Mouse (Mus musculus) intestine, embryonic 15.5 days (tissue): ENCODE measurements around the gene Sirt7. TPM values are rescaled to one million over a fixed set of nuclear protein-coding genes. Genes with fewer than 3 reads are reported as not detected.

ENCODE experiments used
- ATAC-seq: fragments of 200-750 bp; cut with Nextera tagmentation; 2 replicates; pipeline ENCODE4 v1.8.0; 2017; ENCODE audit warnings: moderate TSS enrichment, moderate library complexity
- H3K27ac ChIP-seq: fragments of 300-500 bp; sonication (generic); 2 replicates; pipeline ENCODE4 v1.5.1; 2015; ENCODE audit warnings: mild to moderate bottlenecking, inconsistent platforms
- H3K27me3 ChIP-seq: fragments of 300-500 bp; sonication (generic); replicated peaks from 2 replicates; pipeline ENCODE4 v1.6.1; 2015; ENCODE audit warnings: inconsistent platforms
- H3K36me3 ChIP-seq: fragments of 300-500 bp; sonication (generic); 2 replicates; pipeline ENCODE4 v1.6.1; 2015; ENCODE audit warnings: inconsistent platforms
- H3K4me1 ChIP-seq: fragments of 300-500 bp; sonication (generic); replicated peaks from 2 replicates; pipeline ENCODE4 v1.6.1; 2015; ENCODE audit warnings: inconsistent platforms
- H3K4me2 ChIP-seq: fragments of 300-500 bp; sonication (generic); replicated peaks from 2 replicates; pipeline ENCODE4 v1.6.1; 2015; ENCODE audit warnings: mild to moderate bottlenecking, inconsistent platforms
- H3K4me3 ChIP-seq: fragments of 300-500 bp; sonication (generic); replicated peaks from 2 replicates; pipeline ENCODE4 v1.5.1; 2015; ENCODE audit warnings: inconsistent platforms
- H3K9ac ChIP-seq: fragments of 300-500 bp; sonication (generic); 2 replicates; pipeline ENCODE4 v1.6.1; 2015; ENCODE audit warnings: inconsistent platforms
- H3K9me3 ChIP-seq: fragments of 300-500 bp; sonication (generic); 2 replicates; pipeline ENCODE4 v1.6.1; 2016; ENCODE audit warnings: inconsistent platforms
- WGBS: fragments of 180-500 bp; shearing (Covaris S2); methylation state at CpG from one replicate; pipeline ENCODE4 v1.1.7; 2015; 5-methylcytosine and 5-hydroxymethylcytosine counted together
- polyA plus RNA-seq: library from polyadenylated mRNA; unstranded; fragments of >200 nt; fragmentation: Nextera tagmentation; extraction: Ambion mirVana; gene quantifications from 2 replicates; pipeline ENCODE4 v1.2.1, GENCODE M21; 2015

Gene Sirt7
- polyA plus RNA-seq, 1 experiment from 2014 or later, result 40.1 TPM

DNA sequence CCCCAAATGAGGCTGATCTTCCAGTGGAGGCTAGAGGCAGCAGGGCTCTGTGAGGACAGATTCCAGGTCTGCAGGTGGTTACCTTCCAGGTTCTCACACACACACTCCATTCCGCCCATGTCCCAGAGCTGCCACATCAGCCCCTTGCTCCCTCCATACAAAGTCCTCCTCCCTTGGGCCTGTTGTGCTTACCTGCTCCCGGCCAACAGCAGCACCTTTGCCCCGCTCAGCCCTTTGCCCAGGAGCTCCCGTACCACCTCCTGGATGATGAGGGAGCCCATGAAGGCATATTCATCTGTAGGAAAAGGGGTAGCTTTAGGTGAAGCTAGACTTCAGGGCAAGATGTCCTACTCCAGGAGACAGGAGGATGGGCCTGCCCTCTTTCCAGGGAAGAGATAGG lies 32.3 kb upstream of the Sirt7 start:
- Histone ChIP-seq H3K27ac (no peak overlapping the region), H3K4me2 (no peak overlapping the region), H3K27me3 (peaks cover 61% of the 10 kb centered on the region), H3K4me1 (peaks cover 20% of the 10 kb centered on the region), H3K9me3 (no peaks in the 10 kb centered on the region), H3K9ac (no peak overlapping the region), H3K4me3 (no peak overlapping the region), H3K36me3 (no peaks in the 10 kb centered on the region)
- WGBS, result 82% methylated on average over 4 of the region's 4 CpGs
- ATAC-seq, result no peak

DNA sequence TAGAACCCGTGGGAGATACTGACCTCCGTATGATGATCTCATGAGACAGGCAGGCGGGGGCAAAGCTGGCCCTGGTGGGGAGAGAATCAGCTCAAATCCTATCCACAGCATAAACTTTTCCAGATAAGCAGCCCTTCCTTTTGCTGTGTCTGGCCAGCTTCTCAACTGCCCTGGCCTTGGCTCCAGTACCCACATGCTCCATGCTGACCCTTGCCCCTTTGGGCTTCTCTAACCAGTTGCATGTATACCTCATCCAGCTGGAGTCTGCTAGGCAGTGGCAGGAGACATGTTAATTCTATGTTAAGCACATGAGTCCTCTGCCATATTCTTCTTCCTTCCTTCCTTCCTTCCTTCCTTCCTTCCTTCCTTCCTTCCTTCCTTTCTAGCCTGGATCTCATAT lies 29.7 kb upstream of the Sirt7 start:
- peaks cover 36% of the 10 kb centered on the region for H3K27me3 ChIP-seq
- no peak overlapping the region for H3K27ac ChIP-seq
- H3K4me1 ChIP-seq, result peaks cover 3% of the 10 kb centered on the region; the same call in 1 of the 2 replicates
- no peak overlapping the region for H3K4me2 ChIP-seq
- no peak overlapping the region for H3K9ac ChIP-seq
- H3K9me3 ChIP-seq, result no peaks in the 10 kb centered on the region
- H3K4me3 ChIP-seq, result no peak overlapping the region
- ATAC-seq, result no peak
- no peaks in the 10 kb centered on the region for H3K36me3 ChIP-seq
- WGBS, result 71% methylated on average over 3 of the region's 3 CpGs

DNA sequence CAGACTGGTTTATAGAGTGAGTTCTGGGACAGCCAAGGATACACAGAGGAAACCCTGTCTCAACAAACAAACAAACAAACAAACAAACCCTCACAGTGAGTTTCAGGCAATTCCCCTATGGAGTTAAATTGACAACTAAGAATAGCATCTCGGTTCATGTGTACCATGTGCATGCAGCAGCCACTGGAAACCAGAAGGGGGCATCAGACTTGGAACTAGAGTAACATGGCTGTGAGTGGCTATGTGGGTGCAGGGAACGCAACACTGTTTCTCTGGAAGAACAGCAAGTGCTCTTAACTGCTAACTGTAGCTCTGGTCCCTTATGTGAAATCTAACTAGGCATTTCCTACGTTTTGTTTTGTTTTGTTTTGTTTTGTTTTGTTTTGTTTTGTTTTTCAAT lies 26.8 kb upstream of the Sirt7 start:
- 70% methylated on average over 3 of the region's 3 CpGs for WGBS
- Histone ChIP-seq H3K4me2 (no peak overlapping the region), H3K27me3 (peaks cover 21% of the 10 kb centered on the region; the same call in 1 of the 2 replicates), H3K36me3 (no peaks in the 10 kb centered on the region), H3K27ac (no peak overlapping the region), H3K9ac (no peak overlapping the region), H3K9me3 (no peaks in the 10 kb centered on the region), H3K4me1 (peaks cover 7% of the 10 kb centered on the region), H3K4me3 (no peak overlapping the region)
- ATAC-seq, result no peak

DNA sequence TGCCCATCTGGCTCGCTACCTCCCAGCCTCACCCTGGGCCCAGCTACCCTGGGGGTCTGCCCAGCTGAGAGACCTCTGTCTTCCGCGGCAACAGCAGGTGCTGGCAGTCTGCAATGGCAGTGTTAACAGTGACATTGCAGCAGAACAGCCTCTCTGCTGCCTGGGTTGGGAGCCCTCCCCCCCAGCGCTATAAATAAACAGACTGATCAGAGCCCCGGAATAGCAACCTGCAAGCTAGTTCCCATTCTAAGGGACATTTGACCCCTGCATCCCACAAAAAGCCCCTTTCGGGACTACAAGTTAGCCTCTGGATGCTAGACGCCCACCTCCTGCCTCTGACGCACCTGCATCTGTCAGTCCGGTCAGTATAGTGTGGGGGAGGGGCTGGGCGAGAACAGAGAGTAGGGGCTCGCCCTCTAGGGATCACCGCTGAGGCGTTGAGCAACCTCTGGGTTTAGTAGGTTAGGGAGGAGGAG lies 23.0 kb upstream of the Sirt7 start, which contains the start of gene Myadml2:
Myadml2 (minus strand) TSS at position 158 of the 476 bp plus-strand sequence.
- no peaks in the 10 kb centered on the region for H3K9me3 ChIP-seq
- peak within 1 kb of the TSS; percentile 39 for H3K9ac ChIP-seq
- peak within 1 kb of the TSS; percentile 52 for H3K4me2 ChIP-seq
- WGBS, result 4% methylated on average over 13 of the region's 13 CpGs
- no peak for ATAC-seq
- peak within 1 kb of the TSS; percentile 7; the same call in 1 of the 2 replicates for H3K4me3 ChIP-seq
- peaks cover 9% of the 10 kb centered on the region for H3K4me1 ChIP-seq
- H3K27ac ChIP-seq, result no peak within 1 kb of the TSS
- peaks cover 13% of the 10 kb centered on the region; the same call in 1 of the 2 replicates for H3K27me3 ChIP-seq
- no peaks in the 10 kb centered on the region for H3K36me3 ChIP-seq

DNA sequence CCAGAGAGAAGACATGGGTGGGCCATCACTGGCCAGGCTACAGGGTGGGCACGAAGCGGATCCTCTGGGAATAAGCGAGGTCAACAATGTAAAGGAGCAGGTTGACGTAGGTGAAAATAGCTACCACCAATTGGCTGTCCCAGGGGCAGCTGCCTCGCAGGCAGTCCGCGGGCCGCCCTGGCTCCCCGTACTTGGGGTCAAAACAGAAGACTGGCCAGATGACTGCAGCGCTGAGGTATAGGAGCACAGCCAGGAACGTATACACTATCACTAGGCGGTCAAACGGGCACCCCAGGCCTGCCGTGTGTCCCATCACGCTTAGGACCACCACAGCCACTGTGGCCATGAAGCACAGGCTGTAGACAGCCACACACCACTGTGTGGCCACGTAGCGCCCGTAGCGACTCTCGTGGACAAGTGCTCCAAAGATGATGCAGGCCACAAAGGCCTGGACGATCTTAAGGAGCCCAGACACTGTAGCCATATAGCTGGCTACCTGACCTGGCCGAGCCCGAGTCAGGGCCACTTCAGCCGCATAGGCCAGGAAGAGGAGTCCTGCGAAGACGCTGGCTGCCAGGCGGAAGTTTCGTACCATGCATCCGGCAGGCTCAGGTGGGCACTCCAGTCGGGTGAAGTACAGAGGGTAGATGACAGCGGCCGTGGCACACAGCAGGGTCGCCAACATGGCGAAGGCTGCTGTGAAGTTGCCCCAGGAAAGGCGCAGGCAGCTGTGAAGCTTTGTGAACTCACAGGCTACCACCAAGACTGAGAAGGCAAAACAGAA lies 22.2 kb upstream of the Sirt7 start:
- H3K4me2 ChIP-seq, result peak overlapping the region; percentile 52

DNA sequence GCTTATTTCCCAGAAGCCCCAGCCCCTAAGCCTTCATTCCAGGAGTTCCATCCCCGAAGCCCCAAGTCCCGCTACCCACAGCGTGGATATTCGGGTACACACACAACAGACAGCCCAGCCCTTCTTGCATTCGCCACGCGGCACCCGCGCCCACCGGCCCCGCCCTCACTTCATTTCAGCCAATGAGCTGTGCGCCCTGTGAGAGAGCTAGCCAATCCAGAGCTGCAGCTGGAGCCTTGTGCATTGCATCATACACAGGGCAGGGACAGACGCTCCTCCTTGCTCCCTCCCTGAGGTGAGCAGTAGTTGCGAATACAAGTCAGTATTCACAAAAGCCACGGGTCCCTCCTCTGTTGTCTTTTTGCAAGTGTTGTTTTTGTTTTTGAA lies 18.6 kb upstream of the Sirt7 start, which contains the start of gene Pycr1:
Pycr1 (minus strand) TSS at position 169 of the 387 bp plus-strand sequence.
- under 1% methylated on average over 15 of the region's 15 CpGs for WGBS
- Histone ChIP-seq H3K9ac (peak within 1 kb of the TSS; percentile 57), H3K4me1 (peaks cover 16% of the 10 kb centered on the region), H3K36me3 (no peaks in the 10 kb centered on the region), H3K9me3 (no peaks in the 10 kb centered on the region), H3K27ac (no peak within 1 kb of the TSS), H3K4me3 (peak within 1 kb of the TSS; percentile 43), H3K27me3 (peaks cover 13% of the 10 kb centered on the region; the same call in 1 of the 2 replicates), H3K4me2 (peak within 1 kb of the TSS; percentile 97)
- ATAC-seq, result peak; percentile 99

More for the DNA sequence above, 22.2 kb upstream of the Sirt7 start:
- no peak for ATAC-seq
- no peaks in the 10 kb centered on the region for H3K36me3 ChIP-seq
- H3K4me1 ChIP-seq, result peaks cover 16% of the 10 kb centered on the region
- H3K27ac ChIP-seq, result no peak overlapping the region
- WGBS, result 81% methylated on average over 35 of the region's 35 CpGs
- no peaks in the 10 kb centered on the region for H3K9me3 ChIP-seq
- H3K9ac ChIP-seq, result peak overlapping the region; percentile 39
- no peak overlapping the region; the same call in 1 of the 2 replicates for H3K4me3 ChIP-seq
- H3K27me3 ChIP-seq, result peaks cover 13% of the 10 kb centered on the region; the same call in 1 of the 2 replicates

DNA sequence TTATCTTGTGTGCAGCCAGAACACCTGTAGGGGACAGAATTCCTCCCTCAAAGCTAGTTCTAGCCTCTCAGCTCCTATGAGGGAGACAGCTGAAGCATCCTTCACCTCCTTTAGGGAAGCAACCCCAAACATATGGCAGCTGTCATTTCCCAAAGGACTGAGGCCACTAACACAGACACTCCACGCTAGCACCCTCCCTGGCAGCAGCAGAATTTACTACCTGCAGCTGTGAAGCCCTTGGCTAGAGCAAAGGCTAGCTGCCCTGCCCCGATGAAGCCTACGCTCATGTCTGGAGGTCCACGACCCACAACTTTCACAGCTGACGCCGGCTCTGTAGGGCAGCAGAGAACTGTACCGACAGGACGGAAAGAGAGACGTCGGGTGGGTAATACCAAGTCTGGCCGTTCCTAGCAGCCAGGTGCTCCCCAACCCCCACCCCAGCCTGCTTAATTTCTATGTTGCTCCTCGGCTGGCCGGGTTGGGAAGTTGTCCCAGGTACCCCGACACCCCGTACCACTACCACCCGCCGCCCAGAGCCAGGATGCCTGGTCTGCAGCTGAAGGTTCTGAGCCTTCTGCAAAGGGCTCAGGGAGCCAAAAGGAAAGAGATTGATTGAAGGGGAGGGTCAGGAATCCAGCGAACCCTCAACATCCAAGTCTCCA lies 18.0 kb upstream of the Sirt7 start:
- Histone ChIP-seq H3K4me1 (peaks cover 14% of the 10 kb centered on the region), H3K9ac (peak overlapping the region; percentile 57), H3K9me3 (no peaks in the 10 kb centered on the region), H3K36me3 (no peaks in the 10 kb centered on the region), H3K4me3 (peak overlapping the region; percentile 43), H3K27me3 (peaks cover 11% of the 10 kb centered on the region; the same call in 1 of the 2 replicates), H3K27ac (no peak overlapping the region), H3K4me2 (peak overlapping the region; percentile 97)
- under 1% methylated on average over 18 of the region's 18 CpGs for WGBS
- peak; percentile 69 for ATAC-seq

DNA sequence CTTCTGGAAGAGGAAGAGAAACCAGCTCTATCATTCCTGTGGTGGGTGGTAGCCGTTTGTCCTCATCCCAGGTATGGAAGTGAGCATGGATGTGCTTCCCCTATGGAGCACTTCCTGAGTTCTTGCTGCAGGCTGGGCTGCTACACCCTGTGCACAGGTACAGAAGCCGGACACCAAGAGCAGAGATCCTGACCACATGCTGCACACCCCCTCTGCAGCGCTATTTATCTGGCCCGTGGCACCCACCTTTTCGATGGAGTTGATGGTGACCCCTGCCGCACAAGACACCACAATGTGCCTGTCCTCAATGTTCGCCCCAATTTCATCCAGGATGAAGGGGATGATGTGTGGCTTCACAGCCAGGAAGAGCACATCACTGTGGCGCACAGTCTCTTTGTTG lies 16.8 kb upstream of the Sirt7 start:
- H3K4me3 ChIP-seq, result no peak overlapping the region
- H3K27me3 ChIP-seq, result 0 out of 2 replicates have a peak, but pooled peaks cover 1% of the 10 kb centered on the region
- 81% methylated on average over 8 of the region's 8 CpGs for WGBS
- H3K4me1 ChIP-seq, result peaks cover 9% of the 10 kb centered on the region
- no peak overlapping the region for H3K27ac ChIP-seq
- H3K9me3 ChIP-seq, result no peaks in the 10 kb centered on the region
- H3K36me3 ChIP-seq, result no peaks in the 10 kb centered on the region
- no peak overlapping the region for H3K9ac ChIP-seq
- ATAC-seq, result no peak
- peak overlapping the region; percentile 97; the same call in 1 of the 2 replicates for H3K4me2 ChIP-seq

DNA sequence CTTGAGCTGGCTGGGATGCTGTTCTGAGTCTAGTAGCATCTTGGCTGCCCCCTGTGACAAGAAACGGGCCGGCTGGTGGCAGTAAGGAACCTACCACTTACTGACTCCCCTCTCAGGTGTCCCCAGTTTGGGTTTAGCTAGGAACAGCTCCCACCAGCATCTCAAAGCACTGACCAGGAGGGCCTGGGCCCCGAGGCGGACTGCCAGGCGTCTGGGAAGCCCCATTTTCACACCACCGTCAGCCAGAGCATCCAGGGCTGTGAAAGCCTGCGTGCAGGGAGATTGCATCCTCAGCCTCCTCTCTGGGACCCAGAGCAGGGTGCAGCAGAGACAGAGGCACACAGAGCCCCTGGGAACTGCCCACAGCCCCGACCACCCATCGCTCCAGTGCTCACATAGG lies 16.2 kb upstream of the Sirt7 start:
- H3K27ac ChIP-seq, result no peak overlapping the region
- H3K4me1 ChIP-seq, result peaks cover 9% of the 10 kb centered on the region
- H3K27me3 ChIP-seq, result no peaks in the 10 kb centered on the region
- H3K9ac ChIP-seq, result no peak overlapping the region
- no peak overlapping the region for H3K4me2 ChIP-seq
- no peak overlapping the region for H3K4me3 ChIP-seq
- no peaks in the 10 kb centered on the region for H3K9me3 ChIP-seq
- ATAC-seq, result no peak
- no peaks in the 10 kb centered on the region for H3K36me3 ChIP-seq
- WGBS, result 65% methylated on average over 9 of the region's 9 CpGs

DNA sequence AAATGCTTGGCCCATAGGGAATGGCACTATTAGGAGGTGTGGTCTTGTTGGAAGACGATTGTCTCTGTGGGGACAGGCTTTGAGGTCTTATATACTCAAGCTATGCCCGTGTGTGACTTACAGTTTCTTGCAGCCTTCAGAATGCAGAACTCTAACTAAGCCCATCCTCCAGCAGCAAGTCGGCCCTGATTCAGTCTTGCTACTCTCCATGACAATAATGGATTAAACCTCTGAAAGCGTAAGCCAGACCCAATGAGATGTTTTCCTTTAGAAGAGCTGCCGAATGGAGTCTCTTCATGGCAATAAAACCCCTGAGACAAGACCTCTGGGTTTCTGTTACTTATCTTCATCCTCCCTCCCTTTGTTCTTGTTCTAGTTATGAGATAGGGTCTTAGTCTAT lies 9.8 kb upstream of the Sirt7 start:
- no peaks in the 10 kb centered on the region for H3K36me3 ChIP-seq
- no peaks in the 10 kb centered on the region for H3K27me3 ChIP-seq
- H3K27ac ChIP-seq, result no peak overlapping the region
- no peak for ATAC-seq
- WGBS, result 82% methylated on average over 5 of the region's 5 CpGs
- H3K4me3 ChIP-seq, result no peak overlapping the region
- H3K4me1 ChIP-seq, result peaks cover 29% of the 10 kb centered on the region
- H3K9me3 ChIP-seq, result no peaks in the 10 kb centered on the region
- H3K4me2 ChIP-seq, result no peak overlapping the region
- no peak overlapping the region for H3K9ac ChIP-seq

DNA sequence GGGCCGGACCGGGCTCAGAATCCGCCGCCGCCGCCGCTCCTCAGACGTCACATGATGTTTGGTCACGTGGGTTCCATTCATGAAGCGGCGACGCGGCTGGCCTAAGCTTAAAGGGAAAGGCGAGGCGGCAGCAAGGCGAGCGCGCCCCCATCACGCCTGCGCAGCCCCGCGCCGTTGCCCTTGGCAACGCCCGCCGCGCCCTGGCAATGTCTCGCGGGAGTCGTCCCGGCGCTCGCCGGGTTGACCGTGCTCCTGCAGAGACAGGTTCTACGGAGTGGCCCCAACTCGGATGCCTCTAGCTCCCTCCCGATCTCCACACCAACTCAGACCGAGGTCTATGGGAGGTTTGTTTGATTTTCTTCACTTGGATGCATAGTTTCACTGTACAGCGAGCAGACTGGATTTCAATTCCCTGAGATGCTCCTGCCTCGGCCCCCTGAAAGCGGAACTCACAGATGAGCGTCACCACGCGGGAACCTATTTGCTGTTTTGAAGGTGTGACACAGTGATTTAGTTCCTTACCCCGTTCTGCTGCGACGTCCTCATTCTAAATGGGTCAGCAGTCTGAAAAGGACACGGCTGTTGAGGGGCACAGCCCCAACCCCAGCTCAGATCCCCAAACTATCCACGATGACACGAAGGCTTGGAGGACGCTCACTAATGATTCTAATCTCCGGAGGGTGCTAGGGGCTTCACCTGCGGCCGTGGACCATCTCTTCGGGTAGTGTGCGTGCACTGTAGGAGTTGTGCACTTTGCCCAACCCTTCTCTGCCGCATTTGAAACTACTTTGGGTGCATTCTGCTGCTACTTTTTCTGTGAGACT lies 8.7 kb upstream of the Sirt7 start, which contains the start of gene Mafg:
Mafg (minus strand) TSS at position 81 of the 824 bp plus-strand sequence.
- 11% methylated on average over 58 of the region's 58 CpGs for WGBS
- peak within 1 kb of the TSS; percentile 74 for H3K27ac ChIP-seq
- peak within 1 kb of the TSS; percentile 85 for H3K4me2 ChIP-seq
- peak within 1 kb of the TSS; percentile 95 for H3K9ac ChIP-seq
- peaks cover 7% of the 10 kb centered on the region for H3K36me3 ChIP-seq
- no peaks in the 10 kb centered on the region for H3K27me3 ChIP-seq
- H3K4me3 ChIP-seq, result peak within 1 kb of the TSS; percentile 94
- H3K9me3 ChIP-seq, result no peaks in the 10 kb centered on the region
- ATAC-seq, result peak; percentile 90
- H3K4me1 ChIP-seq, result peaks cover 39% of the 10 kb centered on the region
